Mouse (Mus musculus): ENCODE data around the gene B3gat3.

B3gat3 gene

GRCm38 (mm10) chr19:8898576-8898975, 21.6 kb upstream of the B3gat3 start:
- DNase-seq = no peak

- no peak for DNase-seq
Observed at GRCm38 (mm10) chr19:8899079-8899478, 21.1 kb upstream of the B3gat3 start.

GRCm38 (mm10) chr19:8903412-8903811, 16.8 kb upstream of the B3gat3 start:
- DNase-seq = no peak

GRCm38 (mm10) chr19:8908531-8908930, 11.6 kb upstream of the B3gat3 start:
- DNase-seq = no peak

GRCm38 (mm10) chr19:8911810-8912209, 8.4 kb upstream of the B3gat3 start:
- DNase-seq = no peak

DNA sequence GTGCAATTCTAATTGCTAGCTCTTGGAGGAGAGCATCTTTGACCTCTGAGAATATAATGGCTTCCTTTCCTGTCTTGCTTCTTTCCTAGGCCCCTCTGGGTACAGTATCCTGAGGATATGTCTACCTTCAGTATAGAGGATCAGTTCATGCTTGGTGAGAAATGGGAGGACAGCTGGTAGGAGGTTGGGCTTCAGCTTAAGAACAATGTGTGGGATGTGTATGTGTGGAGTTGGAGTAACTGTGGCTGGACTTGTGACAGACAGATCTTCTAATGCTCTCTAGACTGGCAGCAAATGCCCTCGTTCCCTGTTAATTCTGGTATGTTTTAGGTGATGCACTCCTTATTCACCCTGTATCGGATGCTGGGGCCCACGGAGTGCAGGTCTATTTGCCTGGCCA, 6.0 kb upstream of the B3gat3 start:
- peak; percentile 67 for DNase-seq

- DNase-seq = no peak
Observed at GRCm38 (mm10) chr19:8919000-8919399, 1.2 kb upstream of the B3gat3 start.

GRCm38 (mm10) chr19:8919684-8920072, 496 bp upstream of the B3gat3 start:
- no peak for DNase-seq

- no peak for DNase-seq
Observed at GRCm38 (mm10) chr19:8920836-8921291, 690 bp downstream of the B3gat3 start.

DNA sequence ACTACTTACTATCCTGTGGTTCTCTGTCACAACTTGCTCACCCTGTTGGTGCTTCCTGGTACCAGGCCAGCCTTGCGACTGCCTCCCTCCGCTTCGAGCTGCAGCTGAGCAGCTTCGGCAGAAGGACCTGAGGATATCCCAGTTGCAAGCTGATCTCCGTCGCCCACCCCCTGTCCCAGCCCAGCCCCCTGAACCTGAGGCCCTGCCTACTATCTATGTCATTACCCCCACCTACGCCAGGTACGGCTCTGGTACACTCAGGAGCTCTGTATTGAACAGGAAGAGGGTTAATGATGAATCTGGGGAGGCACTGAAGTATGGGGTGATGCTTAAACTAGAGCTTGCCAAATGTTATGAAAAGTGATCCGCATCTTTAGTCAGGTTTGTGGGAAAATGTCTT, 1.6 kb downstream of the B3gat3 start:
- DNase-seq = no peak

DNA sequence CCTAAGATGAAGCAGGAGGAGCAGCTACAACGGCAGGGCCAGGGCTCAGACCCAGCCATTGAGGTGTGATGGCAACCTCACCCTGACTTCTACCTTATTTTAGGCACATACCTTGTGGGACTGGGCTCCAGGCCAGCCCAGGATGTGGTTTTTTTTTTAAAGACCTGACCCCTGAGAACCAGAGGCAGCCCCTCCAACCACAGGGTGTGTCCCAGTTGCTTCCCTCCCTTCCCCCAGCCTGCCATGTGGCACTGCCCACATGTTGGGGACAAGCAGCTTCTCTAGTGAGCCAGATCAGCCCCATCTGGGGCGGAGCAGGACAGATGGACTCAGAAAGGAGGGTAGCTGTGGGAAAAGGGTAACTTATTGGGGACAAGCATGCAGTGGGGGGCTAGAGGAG, 6.6 kb downstream of the B3gat3 start:
- no peak for DNase-seq

DNA sequence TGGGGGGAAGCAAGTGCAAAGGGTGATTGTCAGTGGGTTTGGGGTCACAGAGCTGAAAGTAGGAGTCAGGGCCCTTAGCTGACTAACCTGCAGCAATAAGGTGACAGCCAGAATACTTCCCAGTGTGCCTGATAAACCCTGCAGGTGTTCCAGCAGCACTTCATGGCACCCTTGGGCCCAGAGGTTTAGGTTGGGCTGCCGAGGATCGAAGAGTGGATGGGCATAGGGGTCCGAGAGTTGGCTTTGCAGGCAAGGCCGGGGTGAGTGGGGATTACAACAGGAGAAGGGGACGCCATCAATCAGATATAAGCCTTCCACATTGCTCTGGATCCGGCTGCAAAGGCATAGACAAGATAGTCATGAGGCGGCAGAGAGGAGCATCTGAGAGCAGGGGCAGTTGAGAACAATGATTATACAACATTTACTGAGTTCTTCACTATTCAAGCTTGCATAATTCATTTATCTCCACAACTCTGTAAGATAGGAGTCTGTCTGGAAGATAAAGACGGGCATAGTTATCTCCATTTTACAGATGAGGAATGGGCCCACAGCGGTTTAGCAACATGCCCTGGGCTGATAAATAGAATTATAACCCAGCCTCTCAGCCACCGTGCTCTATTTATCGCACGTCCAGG, 7.8 kb downstream of the B3gat3 start:
- no peak for DNase-seq

DNA sequence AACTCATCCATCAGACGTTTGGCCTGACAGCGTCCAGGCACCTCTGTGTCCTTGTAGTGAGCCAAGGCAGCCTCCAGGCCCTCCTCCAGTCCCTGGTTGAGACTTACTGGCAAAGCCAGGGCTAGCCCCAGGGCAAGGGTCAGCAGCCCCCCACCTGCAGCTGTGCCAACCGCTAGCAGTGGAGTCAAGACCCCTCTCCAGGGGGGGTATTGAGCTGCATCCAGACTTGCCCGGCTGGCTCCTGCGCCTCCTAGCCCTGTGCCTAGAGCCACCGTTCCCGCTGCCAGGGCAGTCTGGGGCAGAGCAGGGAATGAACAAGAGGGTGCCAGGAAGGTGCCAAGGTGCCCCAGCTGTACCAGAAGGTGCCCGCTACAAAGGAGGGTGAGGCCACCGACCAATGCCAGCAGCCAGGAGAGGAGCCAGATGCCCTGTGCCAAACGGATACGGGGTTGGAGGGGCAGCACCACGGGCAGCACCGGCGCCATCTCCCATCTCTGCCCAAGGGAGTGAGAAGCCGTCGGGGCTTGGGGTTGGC, 8.6 kb downstream of the B3gat3 start:
- DNase-seq = no peak

DNA sequence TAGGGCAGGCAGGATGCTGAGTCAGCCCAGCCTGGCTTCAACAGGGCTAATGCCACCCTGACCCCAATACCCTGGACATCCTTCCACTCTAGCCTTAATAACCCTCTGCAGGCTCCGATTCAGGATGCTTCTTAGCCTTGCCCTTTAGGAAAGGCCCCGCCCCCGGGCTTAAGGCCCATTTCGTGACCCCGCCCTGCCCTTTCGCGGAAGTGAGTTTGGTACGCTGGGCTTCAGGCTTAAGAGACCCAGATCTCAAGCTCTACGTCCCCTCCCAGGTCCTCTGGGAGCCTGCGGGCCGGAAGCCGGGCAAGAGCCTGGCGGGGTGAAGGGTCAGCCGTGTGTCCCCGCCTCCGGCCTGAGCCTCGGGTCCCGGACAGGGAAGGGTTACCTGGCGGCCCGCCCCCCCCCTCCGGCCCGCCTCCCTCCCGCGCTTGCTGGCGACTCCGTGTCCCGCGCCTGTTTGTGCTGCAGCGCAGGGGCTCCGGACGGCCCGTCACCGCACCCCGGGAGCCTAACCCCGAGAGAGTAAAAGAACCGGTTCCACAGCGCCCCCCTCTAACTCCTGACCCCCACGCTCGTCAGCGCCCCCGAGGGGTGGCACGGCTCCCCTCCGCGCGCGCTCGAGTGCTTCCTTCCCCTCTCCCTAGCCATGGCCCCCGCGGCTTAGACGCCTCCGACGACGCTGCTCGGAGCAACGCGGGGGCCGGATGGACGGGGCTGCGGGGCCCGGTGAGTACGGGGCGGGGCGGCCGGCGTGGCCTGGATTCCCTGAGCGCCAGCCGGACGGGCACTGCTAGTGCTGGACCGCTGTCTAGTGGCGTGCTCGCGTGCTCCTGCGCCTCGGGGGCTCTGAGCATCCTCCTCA, 9.3 kb downstream of the B3gat3 start, which contains the start of the genes Rom1 and Eml3:
TSS of gene Rom1 (minus strand) at position 133 of the 865 bp plus-strand sequence.
TSS of gene Eml3 (plus strand) at position 329 of the 865 bp plus-strand sequence.
- peak; percentile 82 for DNase-seq

- DNase-seq = no peak
Observed at GRCm38 (mm10) chr19:8930117-8930516, 9.9 kb downstream of the B3gat3 start.

- no peak for DNase-seq
Observed at GRCm38 (mm10) chr19:8930771-8931170, 10.6 kb downstream of the B3gat3 start.

DNA sequence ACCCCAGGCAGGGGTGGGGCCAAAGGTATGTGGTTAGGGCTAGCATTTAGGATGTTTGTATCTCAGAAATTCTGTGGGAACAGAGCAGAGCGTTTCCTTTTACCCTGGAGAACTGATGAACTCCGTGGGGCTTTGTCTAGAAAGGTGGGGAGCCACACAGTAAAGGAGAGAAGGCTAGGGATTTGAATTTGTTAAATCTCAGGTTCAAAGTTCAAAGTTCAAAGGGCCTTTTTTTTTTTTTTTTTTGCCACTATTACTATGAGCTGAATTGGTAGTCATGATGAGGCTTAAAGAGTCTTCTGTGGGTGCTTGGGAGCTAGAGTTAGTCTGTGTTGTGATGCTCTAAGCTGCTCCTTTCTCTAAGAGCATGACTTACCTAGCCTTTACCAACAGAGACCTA, 16.6 kb downstream of the B3gat3 start:
- DNase-seq = no peak

- DNase-seq = no peak
Observed at GRCm38 (mm10) chr19:8940526-8941133, 20.5 kb downstream of the B3gat3 start.

DNA sequence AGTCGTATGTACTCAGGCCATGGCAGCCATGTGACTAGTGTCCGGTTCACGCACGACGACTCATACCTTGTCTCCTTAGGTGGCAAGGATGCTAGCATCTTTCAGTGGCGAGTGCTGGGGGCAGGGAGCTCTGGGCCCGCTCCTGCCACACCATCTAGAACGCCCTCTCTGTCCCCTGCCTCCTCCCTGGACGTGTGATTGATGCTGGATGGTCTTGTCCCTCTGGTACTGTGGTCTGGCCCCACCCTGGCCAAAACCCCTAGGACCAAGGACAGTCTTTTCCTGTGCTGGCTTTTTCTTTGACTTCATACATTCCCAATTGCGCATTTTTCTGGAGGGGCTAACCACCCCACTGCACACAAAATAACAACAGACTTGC, 21.0 kb downstream of the B3gat3 start:
- DNase-seq = no peak

GRCm38 (mm10) chr19:8941515-8942217, 21.5 kb downstream of the B3gat3 start, which contains the start of gene Mta2:
Gene Mta2, plus strand, starts transcription at chr19:8941875.
- DNase-seq = peak; percentile 93

DNA sequence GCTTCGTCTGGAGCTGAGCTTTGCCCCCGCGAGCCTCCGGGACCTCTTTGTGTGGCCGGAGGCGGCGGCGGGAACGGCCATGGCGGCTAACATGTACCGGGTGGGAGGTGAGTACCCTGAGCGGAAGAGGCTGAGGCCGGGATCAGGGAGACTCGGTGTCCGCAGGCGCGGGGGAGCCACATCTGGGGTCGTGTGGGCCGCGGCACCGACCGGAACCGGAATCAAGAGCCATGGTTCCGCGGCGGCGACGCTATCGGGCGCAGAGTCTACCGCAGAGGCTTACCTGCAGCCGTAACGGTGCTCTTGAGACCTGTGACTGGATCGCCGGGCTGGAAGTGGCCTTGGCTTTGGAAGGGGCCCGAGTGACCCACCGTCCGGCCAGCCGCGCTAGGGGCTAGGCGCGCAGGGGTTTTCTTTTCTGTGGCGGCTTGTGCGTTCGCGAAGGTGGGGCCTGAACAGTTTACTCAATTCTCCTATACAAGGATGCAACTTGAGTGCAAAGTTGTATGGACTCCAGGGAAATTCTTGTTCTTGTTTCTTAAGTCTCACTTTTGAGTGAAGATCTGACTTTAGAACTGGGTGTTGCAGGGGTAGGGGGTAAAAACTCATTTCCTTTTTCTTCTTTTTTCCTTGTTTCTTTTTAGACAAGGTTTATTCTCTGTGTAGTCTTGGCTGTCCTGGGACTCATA, 22.2 kb downstream of the B3gat3 start:
- peak; percentile 48 for DNase-seq

GRCm38 (mm10) chr19:8943047-8943446, 22.9 kb downstream of the B3gat3 start:
- no peak for DNase-seq

Measured in layer of hippocampus, adult 9-11 months (tissue).